Mouse (Mus musculus) macrophage (primary cell): ENCODE results near the gene Gbp3. TPM values are rescaled to one million over a fixed set of nuclear protein-coding genes. Genes with fewer than 3 reads are reported as not detected.
A peak's percentile ranks its signal among the peaks of the same experiment; 100 is the strongest.
"Not testable (repeated sequence)": the region's sequence is repeated elsewhere in the genome, so short reads cannot be mapped to it uniquely, and the experiment has no call there.

ENCODE experiments used
- H3K27ac ChIP-seq: fragments of 350-480 bp; formaldehyde crosslinking; 2 replicates; pipeline ENCODE4 v1.9.0; 2021
- H3K36me3 ChIP-seq: fragments of 350-480 bp; formaldehyde crosslinking; 2 replicates; pipeline ENCODE4 v1.9.0; 2021; ENCODE audit errors: inconsistent target
- H3K4me3 ChIP-seq: fragments of 350-480 bp; formaldehyde crosslinking; 2 replicates; pipeline ENCODE4 v1.9.0; 2021; ENCODE audit errors: inconsistent target
- H3K79me2 ChIP-seq: fragments of 350-480 bp; formaldehyde crosslinking; 2 replicates; pipeline ENCODE4 v1.9.0; 2021; ENCODE audit errors: inconsistent target
- WGBS: methylation state at CpG from one replicate; pipeline ENCODE4 v1.1.7; 2026; ENCODE audit warnings: inconsistent platforms; ENCODE audit not compliant: missing documents; 5-methylcytosine and 5-hydroxymethylcytosine counted together
- polyA plus RNA-seq: library from polyadenylated mRNA; stranded (reverse); fragments of 250-400 nt; gene quantifications from 3 replicates; pipeline ENCODE4 v1.2.4, GENCODE M21; 2018; ENCODE audit warnings: inconsistent platforms
- total RNA-seq, 78 experiments: library from RNA; depleted of rRNA; stranded (reverse); fragments of 250-400 nt; gene quantifications; 1 replicate in 9 of 78; 2 replicates in 24 of 78; 3 replicates in 43 of 78; 4 replicates in 2 of 78; pipeline ENCODE4 v1.2.4; 2018; ENCODE audit warnings: inconsistent platforms in 56 of 78

The Gbp3 gene
- total RNA-seq (2018; cell fraction: chromatin; rRNA removed) = 100 to 1,000 TPM in 18 of 26 experiments, 10 to 100 TPM in 8; 23.0 to 493 (median 145) TPM
- total RNA-seq (2018; cell fraction: cytosol; rRNA removed) = 100 to 1,000 TPM in 14 of 26 experiments, 10 to 100 TPM in 12; 28.6 to 372 (median 208) TPM
- 100 to 1,000 TPM in 21 of 26 experiments, 10 to 100 TPM in 5; 10.5 to 533 (median 219) TPM for total RNA-seq (2018; cell fraction: nucleus; rRNA removed)
- polyA plus RNA-seq = 11.0 to 108 TPM (median 33.4 TPM) in 3 replicates

DNA sequence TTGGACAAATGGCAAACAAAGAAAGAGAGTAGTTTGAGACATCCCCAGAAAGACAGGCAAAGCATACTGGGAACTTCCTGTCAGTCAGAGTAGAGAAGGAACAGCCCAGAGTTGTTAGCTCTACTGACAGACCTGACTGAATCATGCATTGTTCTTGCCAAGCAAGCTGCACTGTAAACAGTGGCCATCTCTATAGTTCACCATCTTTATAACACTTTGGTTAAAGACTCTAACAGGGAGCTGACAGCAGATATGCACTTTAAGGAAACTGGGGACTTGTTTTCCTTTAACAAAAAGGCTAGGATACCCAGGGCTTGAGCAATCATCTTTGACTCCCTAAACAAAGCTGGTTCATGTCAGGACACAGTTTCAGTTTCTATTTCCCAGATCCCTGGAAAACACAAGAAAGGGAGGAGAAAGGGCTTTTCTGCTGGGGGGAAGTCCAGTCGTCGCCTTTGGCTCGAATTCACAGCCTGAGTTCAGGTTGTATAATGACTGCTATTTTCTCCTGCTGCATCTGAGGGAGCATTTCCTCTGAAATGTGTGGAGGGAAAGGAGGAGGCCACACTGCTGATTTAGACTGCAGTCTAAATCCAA, at the start of gene Gbp3:
TSS of gene Gbp3 (plus strand) at position 395 of the 597 bp plus-strand sequence.
- peaks cover 19% of the 10 kb centered on the region for H3K36me3 ChIP-seq
- H3K27ac ChIP-seq = peak within 1 kb of the TSS; percentile 79
- peaks cover 12% of the 10 kb centered on the region; the same call in 1 of the 2 replicates for H3K79me2 ChIP-seq
- peak within 1 kb of the TSS; percentile 36 for H3K4me3 ChIP-seq
- whole genome bisulfite sequencing = 3% methylated on average over 3 of the region's 3 CpGs

DNA sequence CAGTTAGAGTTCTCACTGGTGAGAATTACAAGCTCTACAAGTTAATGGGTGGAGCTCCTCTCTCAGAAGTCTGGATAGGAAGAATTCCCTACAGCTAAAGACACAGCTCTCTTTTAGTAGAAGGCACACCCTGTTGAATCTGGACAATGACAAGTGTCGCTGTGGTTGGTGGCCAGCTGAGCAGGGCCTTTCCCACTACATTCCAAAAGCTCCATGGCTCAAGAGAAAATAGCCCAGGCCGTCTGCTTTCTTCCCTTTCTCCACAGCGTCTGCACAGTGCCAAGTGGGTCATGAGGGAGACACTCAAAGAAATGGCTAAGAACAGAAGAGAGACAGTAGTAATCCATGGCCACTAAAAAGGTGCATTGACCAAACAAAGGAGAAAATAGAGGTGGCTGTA, 31.7 kb upstream of the Gbp3 start:
- H3K27ac ChIP-seq = no peak overlapping the region
- 0 out of 2 replicates have a peak, but pooled peaks cover under 1% of the 10 kb centered on the region for H3K36me3 ChIP-seq
- 97% methylated on average over 3 of the region's 3 CpGs for WGBS
- H3K4me3 ChIP-seq = no peak overlapping the region
- peaks cover 28% of the 10 kb centered on the region; the same call in 1 of the 2 replicates for H3K79me2 ChIP-seq

DNA sequence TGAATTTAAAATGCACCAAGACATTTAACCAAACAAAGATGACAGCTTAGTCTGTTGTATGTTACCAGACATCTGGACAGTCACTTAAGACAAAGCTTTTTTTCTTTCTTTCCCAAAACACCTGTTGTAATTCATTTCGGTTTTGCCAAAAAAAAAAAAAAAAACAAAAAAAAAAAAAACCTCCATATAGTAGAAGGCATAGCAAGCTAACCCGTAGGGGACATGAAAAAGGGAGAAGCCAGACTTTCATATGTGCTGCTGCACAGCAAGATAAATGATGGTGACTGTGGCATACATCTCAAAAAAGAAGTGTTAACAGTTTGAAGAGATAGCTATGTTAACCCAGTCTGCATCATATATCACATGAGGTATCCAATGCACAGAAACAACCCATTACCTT, 30.2 kb upstream of the Gbp3 start:
- WGBS = 7% methylated on average over 2 of the region's 2 CpGs
- peaks cover 41% of the 10 kb centered on the region; the same call in 1 of the 2 replicates for H3K79me2 ChIP-seq
- 0 out of 2 replicates have a peak, but pooled peaks cover 10% of the 10 kb centered on the region for H3K36me3 ChIP-seq
- H3K4me3 ChIP-seq = peak overlapping the region; percentile 97
- 0 out of 2 replicates have a peak overlapping the region, but pooled peaks have one; percentile 71 for H3K27ac ChIP-seq

DNA sequence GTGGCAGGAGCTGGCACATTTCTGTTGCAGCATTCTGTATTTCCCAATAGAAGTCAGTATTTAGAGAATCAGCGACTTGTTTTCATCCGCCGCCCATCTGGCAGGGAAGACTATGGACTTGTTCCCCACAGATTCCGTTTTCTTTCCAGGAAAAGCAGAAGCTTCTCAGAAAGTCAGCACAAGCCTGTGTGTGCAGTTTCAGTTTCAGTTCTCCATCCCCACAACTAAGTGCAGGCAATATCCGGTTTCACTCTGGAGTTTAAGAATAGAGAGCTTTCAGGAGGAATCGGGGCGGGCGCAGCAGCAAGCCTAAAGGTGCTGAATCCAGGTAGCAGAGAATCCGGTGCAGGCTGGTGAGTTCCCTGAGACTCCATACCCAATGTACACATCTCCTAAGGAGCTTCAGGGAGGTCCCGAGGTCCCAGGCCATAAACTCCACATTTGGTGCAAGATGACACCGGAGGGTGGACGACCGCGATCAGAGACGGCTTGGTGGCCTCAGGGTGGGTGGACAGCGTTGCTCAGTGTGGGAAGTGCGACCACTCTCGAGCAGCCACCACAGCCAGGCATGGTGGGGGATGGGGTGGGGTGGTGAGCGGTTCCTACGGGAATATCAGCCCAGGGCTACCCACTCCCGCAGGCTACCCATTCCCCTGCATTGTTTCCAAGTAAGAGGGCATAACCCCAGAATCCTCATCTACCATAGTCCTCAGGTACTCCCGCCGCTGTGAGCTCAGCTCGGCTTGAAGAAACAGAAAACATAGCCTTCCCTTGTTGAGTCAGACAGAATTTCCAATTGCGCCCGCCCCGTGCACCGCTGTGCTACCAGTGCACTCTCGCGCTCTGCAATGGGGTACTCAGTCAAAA, 29.5 kb upstream of the Gbp3 start, which contains the start of gene Gbp7:
TSS of gene Gbp7 (plus strand) at position 256 of the 867 bp plus-strand sequence.
- peaks cover 41% of the 10 kb centered on the region; the same call in 1 of the 2 replicates for H3K79me2 ChIP-seq
- WGBS = 4% methylated on average over 30 of the region's 30 CpGs
- peak within 1 kb of the TSS; percentile 71 for H3K27ac ChIP-seq
- peak within 1 kb of the TSS; percentile 97 for H3K4me3 ChIP-seq
- 0 out of 2 replicates have a peak, but pooled peaks cover 10% of the 10 kb centered on the region for H3K36me3 ChIP-seq

DNA sequence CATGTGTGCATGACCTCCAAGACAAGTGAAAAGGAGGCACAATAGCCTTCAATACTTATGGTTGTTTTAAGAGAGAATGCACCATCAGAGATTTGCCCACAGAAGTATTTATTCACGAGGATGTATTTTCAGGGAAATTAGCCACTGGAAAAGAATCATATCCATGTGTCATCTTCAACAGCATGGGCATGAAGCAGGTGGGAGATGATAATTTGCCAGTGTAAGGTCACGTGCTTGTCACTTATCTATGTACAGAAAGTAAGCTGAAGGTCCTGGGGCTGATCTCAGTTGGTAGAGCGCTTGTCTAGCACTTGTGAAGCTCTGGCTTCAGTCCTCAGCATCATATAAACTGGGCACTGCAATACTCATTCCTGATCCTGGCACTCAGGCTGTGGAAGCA, 28.2 kb upstream of the Gbp3 start:
- no peak overlapping the region for H3K27ac ChIP-seq
- 0 out of 2 replicates have a peak, but pooled peaks cover 17% of the 10 kb centered on the region for H3K36me3 ChIP-seq
- WGBS = 89% methylated on average over 3 of the region's 3 CpGs
- no peak overlapping the region for H3K4me3 ChIP-seq
- peaks cover 41% of the 10 kb centered on the region; the same call in 1 of the 2 replicates for H3K79me2 ChIP-seq

DNA sequence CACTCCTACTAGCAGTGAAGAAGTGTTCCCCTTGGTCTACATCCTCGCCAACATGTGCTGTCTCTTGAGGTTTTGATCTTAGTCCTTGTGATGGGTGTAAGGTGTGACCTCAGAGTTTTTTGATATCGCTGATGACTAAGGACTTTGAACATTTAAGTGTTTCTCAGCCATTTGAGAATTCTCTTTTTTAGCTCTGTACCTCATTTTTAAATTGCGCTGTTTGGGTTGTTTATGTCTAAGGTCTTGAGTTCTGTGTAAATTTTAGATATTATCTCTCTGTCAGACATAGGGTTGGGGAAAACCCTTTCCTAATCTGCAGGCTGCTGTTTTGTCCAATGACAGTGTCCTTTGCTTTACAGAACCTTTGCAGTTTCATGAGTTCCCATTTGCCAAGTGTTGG, 26.6 kb upstream of the Gbp3 start:
- 96% methylated on average over 3 of the region's 3 CpGs for WGBS
- Histone ChIP-seq H3K36me3 (peaks cover 32% of the 10 kb centered on the region), H3K4me3 (no peak overlapping the region), H3K27ac (no peak overlapping the region), H3K79me2 (peaks cover 41% of the 10 kb centered on the region; the same call in 1 of the 2 replicates)

DNA sequence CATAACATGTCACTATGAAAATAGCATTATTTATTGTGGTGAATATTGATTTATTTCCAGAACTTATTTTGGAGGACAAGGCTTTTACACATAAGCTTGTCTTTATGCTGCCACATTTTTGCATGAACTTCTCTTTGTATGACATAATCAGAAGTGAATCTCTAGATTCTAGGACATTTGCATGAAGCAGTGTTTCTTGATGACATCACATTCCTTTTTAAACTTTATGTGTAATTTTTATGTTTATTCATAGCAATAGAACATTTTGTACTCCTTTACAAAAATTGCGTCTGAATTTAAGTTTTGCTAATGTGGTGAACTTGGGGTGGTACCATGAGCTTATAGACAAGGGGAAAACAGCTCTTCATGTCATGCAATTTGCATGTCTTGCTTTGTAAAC, 24.2 kb upstream of the Gbp3 start:
- peaks cover 53% of the 10 kb centered on the region for H3K36me3 ChIP-seq
- peaks cover 37% of the 10 kb centered on the region; the same call in 1 of the 2 replicates for H3K79me2 ChIP-seq
- 100% methylated on average over 1 of the region's 1 CpGs for WGBS
- no peak overlapping the region for H3K27ac ChIP-seq
- no peak overlapping the region for H3K4me3 ChIP-seq

DNA sequence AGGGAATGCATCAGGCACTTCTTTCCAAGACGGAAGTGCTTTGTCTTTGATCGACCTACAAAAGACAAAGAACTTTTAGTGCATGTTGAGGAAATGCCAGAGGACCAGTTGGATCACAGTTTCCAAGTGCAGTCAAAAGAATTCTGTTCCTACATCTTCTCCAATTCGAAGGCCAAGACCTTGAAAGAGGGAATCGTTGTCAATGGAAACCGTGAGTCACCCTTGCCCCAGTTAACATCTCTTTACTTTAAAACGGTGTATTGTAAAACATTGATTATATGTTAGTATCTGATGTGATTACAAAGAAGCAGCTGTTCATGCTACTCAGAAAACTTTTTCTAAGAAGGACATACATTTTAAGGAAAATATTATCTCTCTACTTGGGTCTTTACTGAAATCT, 18.4 kb upstream of the Gbp3 start:
- 96% methylated on average over 6 of the region's 6 CpGs for WGBS
- Histone ChIP-seq H3K27ac (no peak overlapping the region), H3K36me3 (peaks cover 90% of the 10 kb centered on the region), H3K79me2 (no peaks in the 10 kb centered on the region), H3K4me3 (no peak overlapping the region)

DNA sequence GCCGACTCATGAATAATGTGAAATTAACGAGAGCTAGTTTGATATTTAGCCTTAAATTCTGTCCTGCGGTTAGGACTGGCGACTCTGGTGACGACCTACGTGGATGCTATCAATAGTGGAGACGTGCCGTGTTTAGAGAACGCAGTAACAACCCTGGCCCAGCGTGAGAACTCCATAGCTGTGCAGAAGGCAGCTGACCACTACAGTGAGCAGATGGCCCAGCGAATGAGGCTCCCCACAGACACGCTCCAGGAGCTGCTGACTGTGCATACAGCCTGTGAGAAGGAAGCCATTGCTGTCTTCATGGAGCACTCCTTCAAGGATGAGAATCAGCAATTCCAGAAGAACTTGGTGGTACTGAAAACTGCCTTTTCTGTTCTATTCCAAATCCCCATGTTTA, 17.1 kb upstream of the Gbp3 start:
- H3K79me2 ChIP-seq, H3K27ac ChIP-seq, H3K4me3 ChIP-seq: not testable (repeated sequence)
- 99% methylated on average over 12 of the region's 12 CpGs for WGBS
- H3K36me3 ChIP-seq = peaks cover 93% of the 10 kb centered on the region

DNA sequence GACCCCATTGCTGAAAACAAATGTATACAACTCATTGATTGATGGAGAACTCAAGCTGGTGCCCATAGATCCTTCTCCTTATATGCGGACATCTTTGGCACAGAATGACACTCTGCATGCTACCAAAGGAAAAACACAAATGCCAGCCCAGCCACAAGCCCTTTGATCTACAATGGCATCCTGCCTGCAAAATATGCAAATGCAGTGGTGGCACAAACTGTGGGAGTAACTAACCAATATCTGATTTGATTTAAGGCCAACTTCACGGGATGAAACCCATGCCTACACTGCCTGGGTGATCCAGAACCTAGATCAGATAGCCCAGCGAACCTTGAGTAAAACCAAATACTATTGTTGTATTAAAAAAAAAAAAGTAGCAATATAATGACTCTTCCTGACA, 13.1 kb upstream of the Gbp3 start:
- 95% methylated on average over 3 of the region's 3 CpGs for WGBS
- no peak overlapping the region for H3K27ac ChIP-seq
- peaks cover 67% of the 10 kb centered on the region for H3K36me3 ChIP-seq
- H3K79me2 ChIP-seq = no peaks in the 10 kb centered on the region
- no peak overlapping the region for H3K4me3 ChIP-seq

DNA sequence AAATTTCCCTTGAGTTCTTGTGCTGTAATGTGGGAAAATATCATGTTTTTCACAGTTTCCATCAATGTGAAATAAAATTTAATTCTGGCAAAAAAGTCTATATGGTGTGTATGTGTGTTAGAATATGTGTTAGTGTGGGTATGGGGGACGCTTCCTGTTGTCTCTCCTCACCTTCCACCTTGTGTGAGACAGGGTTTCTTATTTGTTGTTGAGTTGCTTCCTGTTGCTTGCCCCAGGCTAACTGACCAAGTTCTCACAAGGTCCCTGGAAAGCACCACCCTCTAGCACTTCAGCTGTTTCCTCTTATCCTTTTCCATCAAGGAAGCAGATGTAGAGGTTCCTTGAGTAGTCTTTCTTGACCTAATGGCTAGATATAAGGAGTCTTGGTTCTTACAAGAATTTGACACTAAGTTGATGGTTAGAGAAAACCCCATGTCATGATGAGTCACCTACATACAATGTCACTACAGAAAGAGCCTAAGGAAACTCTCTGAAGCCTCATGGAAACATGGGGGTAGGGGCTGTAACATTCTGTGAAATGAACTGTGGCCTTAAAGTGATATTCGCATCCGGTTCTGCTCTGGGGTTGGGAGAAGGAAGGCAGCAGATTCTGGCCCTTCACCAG, 9.7 kb upstream of the Gbp3 start:
- WGBS = 100% methylated on average over 3 of the region's 3 CpGs
- Histone ChIP-seq H3K27ac (no peak overlapping the region), H3K79me2 (no peaks in the 10 kb centered on the region), H3K4me3 (no peak overlapping the region), H3K36me3 (peaks cover 34% of the 10 kb centered on the region)

DNA sequence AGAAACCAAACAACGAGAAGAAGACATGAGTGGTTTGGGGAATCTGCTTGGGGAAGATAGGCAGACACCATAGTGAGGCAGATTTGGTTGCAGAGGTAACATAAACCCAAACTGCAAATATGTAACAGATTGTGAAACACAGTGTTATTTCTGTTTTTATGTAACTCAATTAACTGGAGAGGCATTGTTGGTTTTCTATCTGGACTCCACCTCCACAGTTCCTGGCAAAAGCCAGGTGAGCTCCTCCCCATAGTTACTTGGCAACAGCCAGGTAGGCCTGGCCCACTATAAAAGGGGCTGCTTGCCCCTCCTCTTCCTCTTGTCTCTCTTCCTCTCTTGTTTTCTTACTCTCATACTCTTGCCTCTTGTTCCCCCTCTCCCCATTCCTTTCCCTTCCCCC, 5.2 kb upstream of the Gbp3 start:
- 77% methylated on average over 1 of the region's 1 CpGs for WGBS
- Histone ChIP-seq H3K79me2 (no peaks in the 10 kb centered on the region), H3K4me3 (no peak overlapping the region), H3K27ac (no peak overlapping the region), H3K36me3 (no peaks in the 10 kb centered on the region)

DNA sequence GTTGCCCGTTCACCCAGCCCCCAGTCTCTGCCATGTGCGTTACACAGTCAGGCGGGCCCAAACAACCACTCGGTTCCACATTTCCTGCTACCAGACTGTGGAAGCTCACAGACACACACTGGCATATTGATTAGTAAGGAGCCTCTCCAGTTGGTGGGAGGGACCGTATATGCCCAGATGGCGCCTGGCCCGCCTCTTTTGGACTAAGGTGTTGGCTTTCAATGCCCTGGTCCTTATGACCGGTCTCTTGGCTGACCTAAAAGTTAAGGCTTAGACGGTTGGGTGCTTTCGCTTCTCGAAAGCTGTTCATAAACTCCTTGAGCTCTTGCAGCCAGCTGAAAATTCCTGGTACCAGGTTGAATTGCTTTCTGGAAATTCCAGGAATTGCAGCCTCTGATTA, 4.2 kb upstream of the Gbp3 start:
- Histone ChIP-seq H3K36me3 (no peaks in the 10 kb centered on the region), H3K4me3 (no peak overlapping the region), H3K27ac (no peak overlapping the region), H3K79me2 (no peaks in the 10 kb centered on the region)
- WGBS = 89% methylated on average over 11 of the region's 11 CpGs

DNA sequence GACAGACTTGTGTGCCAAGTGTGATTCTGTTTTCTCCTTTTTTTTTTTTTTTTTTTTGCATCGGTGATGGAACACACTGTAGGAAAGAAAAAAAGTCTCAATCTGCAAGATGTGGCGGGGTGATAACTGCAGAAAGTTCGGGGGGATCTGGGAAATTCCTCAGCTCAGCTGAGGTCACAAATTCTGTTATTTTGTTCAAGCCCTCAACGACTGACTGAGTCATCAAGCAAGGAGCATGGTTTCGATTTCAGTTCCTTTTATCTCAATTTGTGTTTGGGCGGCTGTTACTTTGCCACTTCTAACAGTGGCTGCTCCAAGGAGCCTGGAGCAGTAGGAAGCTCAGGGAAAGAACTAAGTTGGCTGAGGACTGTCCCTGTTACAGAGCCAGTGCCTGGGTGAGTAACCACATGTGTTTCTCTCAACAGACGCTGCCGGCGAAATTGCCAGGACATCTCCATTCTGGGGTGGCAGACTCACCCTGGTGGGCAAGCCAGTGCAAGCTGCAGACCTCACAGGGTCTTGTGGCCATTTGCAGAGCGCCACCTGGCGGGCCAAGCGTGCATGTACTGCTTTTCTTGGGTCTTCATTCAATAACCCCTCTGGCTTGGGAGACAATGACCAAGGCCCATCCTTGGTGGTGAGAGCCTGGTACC, 596 bp downstream of the Gbp3 start:
- H3K4me3 ChIP-seq = peak overlapping the region; percentile 36
- peak overlapping the region; percentile 79 for H3K27ac ChIP-seq
- 2% methylated on average over 11 of the region's 12 CpGs for WGBS
- peaks cover 26% of the 10 kb centered on the region for H3K36me3 ChIP-seq
- H3K79me2 ChIP-seq = peaks cover 12% of the 10 kb centered on the region; the same call in 1 of the 2 replicates
